Mouse (Mus musculus): ENCODE data around the gene Nfe2l1. TPM values are rescaled to one million over a fixed set of nuclear protein-coding genes. Genes with fewer than 3 reads are reported as not detected.

The Nfe2l1 gene
- 50.4 and 52.6 TPM in 2 replicates for polyA plus RNA-seq (2015; fragmentation: Nextera tagmentation; extraction: Ambion mirVana)

GRCm38 (mm10) chr11:96829813-96830538, at the start of gene Nfe2l1:
Gene Nfe2l1 (minus strand): TSS chr11:96829968.
- Histone ChIP-seq H3K27me3 (replicated peaks) (no peaks in the 10 kb centered on the region), H3K4me1 (replicated peaks) (peaks cover 37% of the 10 kb centered on the region), H3K4me3 (replicated peaks) (peak within 1 kb of the TSS; percentile 81), H3K27ac (peak within 1 kb of the TSS; percentile 98), H3K4me2 (replicated peaks) (peak within 1 kb of the TSS; percentile 75), H3K36me3 (peaks cover 11% of the 10 kb centered on the region; the same call in 1 of the 2 replicates), H3K9ac (peak within 1 kb of the TSS; percentile 92), H3K9me3 (no peaks in the 10 kb centered on the region)
- WGBS, result 0% methylated on average over 51 of the region's 51 CpGs
- peak; percentile 98 for ATAC-seq

- Histone ChIP-seq H3K9ac (no peak overlapping the region), H3K4me1 (replicated peaks) (peaks cover 13% of the 10 kb centered on the region), H3K4me2 (replicated peaks) (no peak overlapping the region), H3K27me3 (replicated peaks) (peaks cover 7% of the 10 kb centered on the region), H3K4me3 (replicated peaks) (no peak overlapping the region), H3K36me3 (no peaks in the 10 kb centered on the region), H3K27ac (no peak overlapping the region), H3K9me3 (no peaks in the 10 kb centered on the region)
- no peak for ATAC-seq
- WGBS, result 47% methylated on average over 7 of the region's 7 CpGs
Observed at GRCm38 (mm10) chr11:96879359-96879758, 49.6 kb upstream of the Nfe2l1 start.

GRCm38 (mm10) chr11:96878715-96879114, 48.9 kb upstream of the Nfe2l1 start:
- peaks cover 14% of the 10 kb centered on the region for H3K4me1 ChIP-seq (replicated peaks)
- WGBS, result 58% methylated on average over 3 of the region's 3 CpGs
- no peak overlapping the region for H3K27ac ChIP-seq
- no peak overlapping the region for H3K4me2 ChIP-seq (replicated peaks)
- H3K9me3 ChIP-seq, result no peaks in the 10 kb centered on the region
- H3K36me3 ChIP-seq, result no peaks in the 10 kb centered on the region
- H3K9ac ChIP-seq, result no peak overlapping the region
- ATAC-seq, result no peak
- H3K4me3 ChIP-seq (replicated peaks), result no peak overlapping the region
- peaks cover 7% of the 10 kb centered on the region for H3K27me3 ChIP-seq (replicated peaks)

- Histone ChIP-seq H3K4me1 (replicated peaks) (peaks cover 30% of the 10 kb centered on the region), H3K4me2 (replicated peaks) (0 out of 2 replicates have a peak overlapping the region, but pooled peaks have one; percentile 71), H3K36me3 (no peaks in the 10 kb centered on the region), H3K9ac (no peak overlapping the region), H3K27ac (peak overlapping the region; percentile 73), H3K27me3 (replicated peaks) (peaks cover 7% of the 10 kb centered on the region), H3K4me3 (replicated peaks) (no peak overlapping the region), H3K9me3 (no peaks in the 10 kb centered on the region)
- ATAC-seq, result no peak
- 50% methylated on average over 4 of the region's 4 CpGs for WGBS
Observed at GRCm38 (mm10) chr11:96877071-96877470, 47.3 kb upstream of the Nfe2l1 start.

GRCm38 (mm10) chr11:96876300-96877040, 46.7 kb upstream of the Nfe2l1 start:
- Histone ChIP-seq H3K9me3 (no peaks in the 10 kb centered on the region), H3K9ac (peak overlapping the region; percentile 3; the same call in 1 of the 2 replicates), H3K4me3 (replicated peaks) (no peak overlapping the region), H3K27me3 (replicated peaks) (peaks cover 7% of the 10 kb centered on the region), H3K27ac (peak overlapping the region; percentile 73), H3K4me2 (replicated peaks) (peak overlapping the region; percentile 71), H3K4me1 (replicated peaks) (peaks cover 30% of the 10 kb centered on the region), H3K36me3 (no peaks in the 10 kb centered on the region)
- 13% methylated on average over 13 of the region's 13 CpGs for WGBS
- peak; percentile 51 for ATAC-seq

GRCm38 (mm10) chr11:96875745-96876144, 46.0 kb upstream of the Nfe2l1 start:
- ATAC-seq, result peak; percentile 91
- Histone ChIP-seq H3K27me3 (replicated peaks) (peaks cover 7% of the 10 kb centered on the region), H3K9me3 (no peaks in the 10 kb centered on the region), H3K4me3 (replicated peaks) (peak overlapping the region; percentile 33), H3K4me1 (replicated peaks) (peaks cover 30% of the 10 kb centered on the region), H3K27ac (peak overlapping the region; percentile 51; the same call in 1 of the 2 replicates), H3K36me3 (no peaks in the 10 kb centered on the region), H3K9ac (no peak overlapping the region), H3K4me2 (replicated peaks) (peak overlapping the region; percentile 71)
- under 1% methylated on average over 35 of the region's 35 CpGs for WGBS

- ATAC-seq, result no peak
- peaks cover 7% of the 10 kb centered on the region for H3K27me3 ChIP-seq (replicated peaks)
- peak overlapping the region; percentile 71 for H3K4me2 ChIP-seq (replicated peaks)
- H3K27ac ChIP-seq, result peak overlapping the region; percentile 51; the same call in 1 of the 2 replicates
- H3K9me3 ChIP-seq, result no peaks in the 10 kb centered on the region
- H3K36me3 ChIP-seq, result no peaks in the 10 kb centered on the region
- H3K4me1 ChIP-seq (replicated peaks), result peaks cover 30% of the 10 kb centered on the region
- peak overlapping the region; percentile 33 for H3K4me3 ChIP-seq (replicated peaks)
- H3K9ac ChIP-seq, result no peak overlapping the region
- 27% methylated on average over 4 of the region's 4 CpGs for WGBS
Observed at GRCm38 (mm10) chr11:96875270-96875669, 45.5 kb upstream of the Nfe2l1 start.

- Histone ChIP-seq H3K27ac (peak overlapping the region; percentile 19; the same call in 1 of the 2 replicates), H3K9ac (no peak overlapping the region), H3K4me2 (replicated peaks) (no peak overlapping the region), H3K36me3 (no peaks in the 10 kb centered on the region), H3K4me1 (replicated peaks) (peaks cover 30% of the 10 kb centered on the region), H3K4me3 (replicated peaks) (no peak overlapping the region), H3K9me3 (no peaks in the 10 kb centered on the region), H3K27me3 (replicated peaks) (peaks cover 7% of the 10 kb centered on the region)
- ATAC-seq, result no peak
- 55% methylated on average over 11 of the region's 11 CpGs for WGBS
Observed at GRCm38 (mm10) chr11:96873601-96874140, 43.9 kb upstream of the Nfe2l1 start.

GRCm38 (mm10) chr11:96872441-96873379, 42.9 kb upstream of the Nfe2l1 start:
- Histone ChIP-seq H3K27ac (peak overlapping the region; percentile 72), H3K9ac (peak overlapping the region; percentile 10), H3K4me1 (replicated peaks) (peaks cover 30% of the 10 kb centered on the region), H3K4me3 (replicated peaks) (no peak overlapping the region), H3K9me3 (no peaks in the 10 kb centered on the region), H3K4me2 (replicated peaks) (peak overlapping the region; percentile 30), H3K36me3 (no peaks in the 10 kb centered on the region), H3K27me3 (replicated peaks) (peaks cover 7% of the 10 kb centered on the region; the same call in 1 of the 2 replicates)
- 15% methylated on average over 24 of the region's 24 CpGs for WGBS
- no peak for ATAC-seq

GRCm38 (mm10) chr11:96867149-96867548, 37.4 kb upstream of the Nfe2l1 start:
- Histone ChIP-seq H3K27me3 (replicated peaks) (peaks cover 4% of the 10 kb centered on the region; the same call in 1 of the 2 replicates), H3K27ac (no peak overlapping the region), H3K4me2 (replicated peaks) (no peak overlapping the region), H3K36me3 (no peaks in the 10 kb centered on the region), H3K4me3 (replicated peaks) (no peak overlapping the region), H3K9ac (no peak overlapping the region), H3K4me1 (replicated peaks) (peaks cover 4% of the 10 kb centered on the region; the same call in 1 of the 2 replicates), H3K9me3 (no peaks in the 10 kb centered on the region)
- peak; percentile 44; the same call in 1 of the 2 replicates for ATAC-seq
- 11% methylated on average over 5 of the region's 5 CpGs for whole genome bisulfite sequencing

- H3K9me3 ChIP-seq, result no peaks in the 10 kb centered on the region
- H3K4me1 ChIP-seq (replicated peaks), result peaks cover 22% of the 10 kb centered on the region
- H3K27ac ChIP-seq, result no peak overlapping the region
- H3K4me3 ChIP-seq (replicated peaks), result no peak overlapping the region
- ATAC-seq, result no peak
- 24% methylated on average over 26 of the region's 26 CpGs for WGBS
- H3K4me2 ChIP-seq (replicated peaks), result peak overlapping the region; percentile 22
- H3K9ac ChIP-seq, result no peak overlapping the region
- peaks cover 4% of the 10 kb centered on the region; the same call in 1 of the 2 replicates for H3K27me3 ChIP-seq (replicated peaks)
- H3K36me3 ChIP-seq, result no peaks in the 10 kb centered on the region
Observed at GRCm38 (mm10) chr11:96863206-96863995, 33.6 kb upstream of the Nfe2l1 start.

Measured in intestine, embryonic 15.5 days (tissue).